Mouse (Mus musculus): Measurements from ENCODE around the gene Vps53.

Vps53 gene

DNA sequence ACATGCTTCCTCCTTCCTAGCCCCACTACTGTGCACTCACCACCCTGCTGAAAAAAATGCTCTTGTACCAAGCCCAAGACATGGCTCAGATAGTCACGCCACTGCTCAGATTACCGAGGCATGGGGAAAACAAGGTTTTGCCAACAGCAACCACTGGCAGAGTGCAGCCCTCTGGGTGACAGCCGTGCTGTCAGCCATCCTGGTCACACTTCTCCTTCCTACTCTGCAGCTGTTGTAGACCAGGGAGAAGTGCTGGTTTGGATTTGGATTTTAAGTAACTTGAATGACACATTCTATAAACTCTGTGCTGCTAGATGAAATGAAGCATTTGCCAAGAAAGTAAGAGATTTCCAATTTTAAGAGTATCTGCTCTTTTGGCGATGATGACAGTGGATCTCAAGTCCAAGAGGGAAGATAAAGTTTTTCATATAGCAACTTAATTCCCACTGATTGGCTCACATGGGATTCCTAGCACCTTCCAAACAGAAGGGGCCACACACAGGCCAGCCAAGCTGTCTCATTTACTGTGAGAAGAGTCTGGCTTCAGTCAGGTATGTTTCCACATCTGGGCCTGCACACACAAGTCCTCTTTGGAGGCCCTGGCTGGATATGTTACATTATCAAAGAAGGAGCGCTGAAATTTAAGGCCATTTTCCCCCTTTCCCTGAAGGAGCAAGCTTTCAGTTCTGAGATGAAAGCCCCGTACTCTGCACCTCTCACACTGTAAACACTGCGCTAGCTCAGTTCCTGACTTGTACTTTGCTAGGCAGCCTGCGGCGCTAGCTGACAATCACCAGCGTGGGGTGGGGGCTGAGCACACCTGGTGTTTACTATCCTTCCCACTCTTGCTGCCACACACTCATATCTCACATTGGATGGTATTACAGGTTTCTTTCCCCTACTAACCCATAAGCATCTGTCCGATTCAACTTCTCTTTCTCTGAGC lies 72.6 kb downstream of the Vps53 start:
- peak; percentile 67 for DNase-seq

DNA sequence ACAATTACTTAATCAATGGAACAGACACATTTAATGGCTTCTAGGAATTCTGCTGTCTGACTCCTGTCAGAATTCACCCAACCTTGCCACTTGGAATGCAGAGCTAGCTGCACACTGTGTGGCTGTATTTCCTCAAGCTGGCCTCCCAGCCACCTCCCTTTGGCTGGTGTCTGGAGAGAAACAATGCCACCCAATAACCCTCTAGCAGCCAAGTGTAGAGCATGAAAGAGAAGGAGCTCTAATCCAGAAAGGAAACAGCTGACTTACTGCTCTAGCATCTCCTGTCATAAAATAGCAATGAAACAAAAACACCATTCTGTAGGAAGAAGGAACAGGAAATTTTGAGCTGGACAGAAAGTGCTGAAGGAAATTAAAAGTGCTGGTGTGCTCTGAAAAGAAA lies 78.3 kb downstream of the Vps53 start:
- no peak for DNase-seq

DNA sequence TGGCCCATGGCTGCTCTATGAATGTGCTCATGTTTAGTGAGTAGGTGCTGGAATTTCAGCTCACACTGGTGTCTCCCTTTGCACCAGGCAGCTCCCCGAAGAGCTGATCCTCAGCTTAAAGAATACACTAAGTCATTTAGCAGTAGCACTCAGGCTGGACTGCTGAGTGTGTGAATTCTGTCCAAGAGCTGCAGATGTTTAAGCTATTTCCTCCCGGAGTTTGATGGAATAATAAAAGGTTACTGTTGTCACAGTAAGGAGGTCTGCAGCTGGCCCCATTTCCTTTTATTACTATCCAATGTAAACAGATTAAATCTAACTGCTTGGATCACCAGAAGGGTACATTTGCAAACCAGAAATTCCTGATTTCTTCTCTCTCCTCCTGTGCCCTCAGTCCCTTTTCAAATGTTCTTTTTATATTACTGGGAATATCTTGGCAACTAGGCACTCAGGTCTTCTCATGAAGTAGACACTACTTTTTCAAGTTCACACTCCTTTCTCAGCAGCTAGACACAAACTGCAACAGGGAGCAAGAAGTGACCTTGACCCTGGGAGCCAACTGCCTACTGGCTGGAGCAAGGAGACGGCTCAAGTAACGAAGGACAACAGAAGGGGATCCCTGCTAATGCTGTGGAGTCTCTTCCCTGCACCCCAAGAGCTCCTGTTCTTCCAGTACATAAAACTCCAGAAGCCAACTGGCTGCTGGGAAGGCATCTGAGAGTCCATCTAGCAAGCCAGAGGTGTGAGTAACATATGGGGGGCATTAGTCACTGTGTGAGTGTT lies 80.1 kb downstream of the Vps53 start:
- no peak for DNase-seq

DNA sequence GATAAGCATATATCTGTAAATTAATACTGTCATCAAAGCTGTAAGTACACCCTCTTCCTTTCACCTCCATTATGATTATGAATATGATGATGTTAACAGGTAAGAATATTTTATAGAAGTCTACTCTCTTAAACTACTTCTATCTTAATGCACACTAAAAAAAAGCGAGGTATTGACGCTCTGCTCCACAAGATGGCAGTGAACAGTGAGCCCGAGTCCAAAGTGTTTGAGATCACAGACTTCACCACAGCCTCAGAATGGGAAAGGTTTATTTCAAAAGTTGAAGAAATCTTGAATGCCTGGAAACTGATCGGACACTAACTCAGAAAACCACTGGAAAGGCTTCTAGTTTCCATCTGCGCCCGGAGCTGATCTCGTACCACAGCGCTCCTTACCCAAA lies 85.8 kb downstream of the Vps53 start:
- no peak for DNase-seq

DNA sequence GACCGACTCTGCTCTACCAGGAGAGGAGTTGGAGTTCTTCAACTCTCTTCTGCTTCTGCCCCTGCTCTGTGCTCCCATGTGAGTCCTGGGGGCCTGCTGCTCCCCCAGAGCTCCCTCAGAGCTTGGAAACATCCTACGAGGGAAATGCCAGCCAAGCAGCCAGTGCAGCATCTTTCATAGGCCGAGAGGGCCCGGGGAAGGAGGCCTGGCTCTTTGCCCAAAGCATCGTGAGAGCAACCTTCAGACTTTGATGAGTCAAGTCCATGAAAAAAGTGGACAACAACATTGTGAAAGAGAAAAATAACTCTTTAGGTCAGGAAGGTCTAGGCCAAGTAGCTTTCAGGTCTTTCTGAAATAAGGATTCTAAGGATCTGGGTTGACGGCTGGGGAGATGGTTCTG lies 89.7 kb downstream of the Vps53 start:
- no peak for DNase-seq

DNA sequence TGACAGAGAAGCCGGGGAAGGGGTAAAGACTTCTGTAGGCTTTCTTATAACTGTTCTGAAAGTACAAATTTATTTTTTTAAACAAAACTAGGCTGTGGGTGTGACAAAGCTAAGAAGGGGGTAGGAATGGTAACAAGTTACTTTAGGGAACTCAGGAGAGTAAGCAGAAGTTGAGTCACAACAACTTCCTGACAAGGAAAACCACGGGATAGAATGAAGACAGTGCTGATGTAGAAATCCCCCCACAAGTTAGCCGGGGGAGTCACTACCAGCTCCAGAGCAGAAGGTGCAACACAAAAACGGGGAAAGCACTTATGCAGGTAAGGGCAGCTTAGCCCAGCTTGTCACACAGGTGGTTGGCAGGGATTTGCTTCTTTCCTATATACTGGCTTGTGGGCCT lies 90.9 kb downstream of the Vps53 start:
- DNase-seq: no peak

DNA sequence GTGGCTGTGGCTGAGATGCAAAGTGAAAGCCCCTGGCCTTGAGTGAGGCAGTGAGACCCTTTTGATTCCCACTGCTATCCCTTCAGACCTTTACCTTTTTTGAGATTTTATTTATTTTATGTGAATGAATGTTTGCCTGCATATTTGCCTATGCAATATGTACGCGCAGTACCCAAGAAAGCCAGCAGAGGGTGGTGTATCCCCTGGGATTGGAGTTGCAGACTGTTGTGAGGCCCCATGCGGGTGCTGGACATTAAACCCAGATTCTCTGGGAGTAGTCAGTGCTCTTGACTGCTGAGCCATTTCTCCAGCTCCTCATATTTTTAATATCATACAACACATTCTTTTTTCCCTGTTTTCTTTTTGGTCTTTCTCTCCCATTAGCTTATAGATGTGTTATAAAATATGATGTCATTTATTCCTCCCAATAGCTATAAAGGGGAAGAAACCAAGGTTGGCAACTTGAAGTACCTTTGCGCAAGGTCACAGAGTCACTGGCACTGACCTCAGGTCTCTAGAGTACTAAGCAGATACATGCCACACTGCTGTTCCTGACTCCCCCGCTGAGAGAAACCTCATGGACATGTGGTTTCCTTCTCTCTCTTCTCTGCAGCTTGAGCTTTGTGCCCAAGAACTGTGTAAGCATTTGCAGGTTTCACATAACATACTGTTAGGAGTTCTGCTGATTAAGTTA lies 93.4 kb downstream of the Vps53 start:
- DNase-seq: peak; percentile 77

DNA sequence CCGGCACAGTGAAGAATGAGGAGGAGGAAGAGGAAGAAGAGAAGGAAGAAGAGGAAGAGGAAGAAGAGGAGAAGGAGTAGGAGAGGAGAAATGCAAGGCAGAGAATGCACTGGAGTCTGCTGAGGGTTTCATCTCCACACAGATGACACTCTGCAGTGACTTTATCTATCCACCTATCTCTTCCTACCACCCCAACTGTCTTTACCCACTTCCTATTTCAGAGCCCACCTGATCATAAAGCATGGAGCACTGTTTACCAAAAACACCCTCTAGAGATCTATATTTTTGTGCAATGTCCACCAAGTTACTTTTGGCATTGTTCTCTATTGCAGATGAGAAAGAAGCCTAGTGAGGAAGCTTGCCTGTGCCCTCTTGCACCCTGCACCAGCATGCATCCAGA lies 94.5 kb downstream of the Vps53 start:
- DNase-seq: no peak

DNA sequence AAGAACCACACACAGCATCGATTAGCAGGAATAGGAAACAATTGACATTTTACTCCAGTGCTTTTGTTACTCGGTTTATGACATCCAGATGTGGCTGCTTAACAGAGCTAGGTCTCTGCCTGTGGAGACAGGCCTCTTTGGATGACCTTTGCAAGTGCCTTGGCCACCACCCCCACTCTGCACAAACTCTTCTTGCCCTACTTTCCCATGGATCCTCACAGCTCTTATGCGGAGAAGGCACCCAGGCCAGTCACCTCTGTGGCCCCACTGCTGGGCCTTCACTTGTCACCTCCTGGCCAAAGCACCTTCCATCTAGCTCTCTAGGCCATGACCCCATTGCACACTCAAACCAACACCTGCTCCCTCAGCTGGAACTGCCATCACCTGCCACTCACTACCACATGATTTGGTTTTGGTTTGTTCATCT lies 95.5 kb downstream of the Vps53 start:
- no peak for DNase-seq

DNA sequence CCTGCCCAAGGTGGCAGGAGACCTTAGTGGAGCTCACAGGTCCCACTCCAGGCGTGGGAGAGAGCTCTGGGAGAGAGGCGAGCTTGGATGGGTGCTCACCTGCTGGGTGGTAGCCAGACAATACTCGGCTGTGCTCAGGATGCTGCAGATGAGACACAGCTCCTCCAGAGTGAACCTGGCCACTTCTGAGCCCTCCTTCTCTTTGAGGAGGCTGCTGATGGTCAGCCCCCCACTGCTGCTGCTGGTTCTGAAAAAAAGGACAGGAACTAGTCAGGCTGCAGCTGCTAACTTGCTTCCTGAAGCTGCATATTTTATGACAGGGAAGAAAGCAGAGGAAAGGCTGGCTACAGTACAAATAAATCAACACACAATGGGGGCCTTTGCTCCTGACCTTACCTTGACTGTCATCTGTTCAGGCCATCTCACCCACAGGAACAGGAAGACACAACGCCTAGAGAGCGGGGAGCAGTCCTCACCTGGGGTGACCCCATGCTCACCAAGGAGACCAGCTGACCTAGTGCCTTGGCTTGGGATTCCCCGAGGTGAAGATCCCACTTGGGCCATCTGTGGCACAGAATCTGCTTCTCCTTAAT lies 98.3 kb downstream of the Vps53 start:
- DNase-seq: no peak

DNA sequence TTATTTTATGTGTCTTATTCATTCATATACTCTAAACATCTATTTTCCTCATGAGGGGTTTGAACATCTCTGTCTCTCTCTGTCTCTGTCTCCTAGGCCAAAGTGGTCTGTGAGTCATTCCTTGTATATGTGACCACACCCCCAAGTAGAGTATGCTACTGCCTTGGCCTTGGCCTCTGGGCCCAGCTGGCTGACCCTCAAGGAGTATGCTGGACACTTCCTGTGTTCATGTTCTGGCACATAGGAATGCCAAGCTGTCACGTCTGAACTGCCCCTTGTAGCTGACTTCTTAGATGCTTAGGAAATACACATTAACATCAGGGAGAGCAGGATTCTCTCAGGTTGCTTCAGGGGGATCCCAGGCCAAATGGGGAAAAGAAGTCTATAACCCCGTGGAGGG lies 99.2 kb downstream of the Vps53 start:
- no peak for DNase-seq

DNA sequence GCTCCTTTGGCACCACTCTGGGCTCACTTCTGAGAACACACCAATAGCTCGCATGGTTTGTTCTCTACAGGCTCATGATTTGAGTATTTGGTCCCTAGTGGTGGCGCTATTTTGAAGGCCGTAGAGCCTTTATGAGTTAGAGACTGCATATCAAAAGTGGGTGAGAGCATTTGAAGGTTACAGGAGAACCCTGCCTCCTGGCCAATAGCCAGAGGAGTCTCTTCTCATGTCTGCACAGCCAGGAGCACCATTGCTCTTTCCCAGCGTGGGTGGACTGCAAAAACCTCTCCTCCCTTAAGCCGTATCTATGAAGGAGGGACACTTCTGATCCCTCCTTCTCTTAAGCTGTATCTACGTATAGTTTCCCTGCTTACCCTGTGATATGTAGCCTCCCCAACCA lies 102.1 kb downstream of the Vps53 start:
- no peak for DNase-seq

DNA sequence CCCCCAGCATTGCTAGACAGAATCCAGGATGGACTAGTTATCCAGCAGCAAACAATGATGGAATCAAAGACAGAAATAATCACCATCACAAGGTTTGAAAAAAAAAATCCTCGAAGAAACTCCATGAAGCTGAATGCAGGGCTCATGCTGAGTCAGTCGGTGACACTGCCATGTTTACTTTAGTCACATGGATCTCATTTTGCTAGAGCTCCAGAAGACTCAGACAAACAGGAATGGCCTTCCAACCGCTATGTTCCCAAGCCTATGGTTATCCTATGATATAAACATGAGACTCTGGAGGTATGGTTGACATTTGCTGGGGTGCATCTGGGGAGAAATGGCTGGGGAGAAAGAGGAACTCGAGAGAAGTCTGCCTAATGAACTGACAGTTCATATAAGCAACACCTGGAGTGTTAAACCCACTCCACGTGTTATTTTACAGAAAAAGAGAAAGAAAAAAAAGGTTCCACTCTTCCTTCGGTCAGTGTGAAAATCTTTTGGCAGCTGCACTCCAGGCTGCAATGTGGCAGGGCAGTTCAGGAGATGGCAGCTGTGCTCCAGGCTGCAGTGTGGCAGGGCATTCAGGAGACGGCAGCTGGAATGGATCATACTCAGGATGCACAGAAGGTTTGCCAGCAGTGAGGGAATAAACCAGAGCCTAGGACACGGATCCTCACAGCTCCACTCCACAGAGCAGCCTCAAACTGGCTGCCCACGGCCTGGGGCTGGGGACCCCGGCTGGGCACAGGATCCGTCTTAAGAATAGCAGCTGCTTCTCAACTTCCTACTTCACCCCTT lies 105.0 kb downstream of the Vps53 start:
- no peak for DNase-seq

DNA sequence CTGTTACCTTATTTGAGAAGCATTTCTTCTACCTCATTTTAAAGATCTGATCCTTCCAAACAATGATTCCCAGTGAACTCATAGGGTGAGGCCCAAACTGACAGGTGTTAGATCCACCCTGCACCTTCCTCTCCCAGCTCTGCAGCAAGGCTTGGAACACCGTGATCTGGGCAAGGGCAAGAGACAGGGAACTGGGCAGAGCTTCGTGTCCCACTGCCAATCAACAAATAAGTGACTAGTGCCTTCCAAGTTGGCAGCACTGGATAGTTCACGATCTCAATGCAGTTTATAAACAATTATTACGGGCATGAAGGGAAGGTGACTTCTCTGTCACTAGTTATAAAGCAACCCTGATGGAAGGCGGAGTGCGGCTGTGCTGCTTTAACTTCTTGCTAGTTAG lies 109.6 kb downstream of the Vps53 start:
- DNase-seq: no peak

DNA sequence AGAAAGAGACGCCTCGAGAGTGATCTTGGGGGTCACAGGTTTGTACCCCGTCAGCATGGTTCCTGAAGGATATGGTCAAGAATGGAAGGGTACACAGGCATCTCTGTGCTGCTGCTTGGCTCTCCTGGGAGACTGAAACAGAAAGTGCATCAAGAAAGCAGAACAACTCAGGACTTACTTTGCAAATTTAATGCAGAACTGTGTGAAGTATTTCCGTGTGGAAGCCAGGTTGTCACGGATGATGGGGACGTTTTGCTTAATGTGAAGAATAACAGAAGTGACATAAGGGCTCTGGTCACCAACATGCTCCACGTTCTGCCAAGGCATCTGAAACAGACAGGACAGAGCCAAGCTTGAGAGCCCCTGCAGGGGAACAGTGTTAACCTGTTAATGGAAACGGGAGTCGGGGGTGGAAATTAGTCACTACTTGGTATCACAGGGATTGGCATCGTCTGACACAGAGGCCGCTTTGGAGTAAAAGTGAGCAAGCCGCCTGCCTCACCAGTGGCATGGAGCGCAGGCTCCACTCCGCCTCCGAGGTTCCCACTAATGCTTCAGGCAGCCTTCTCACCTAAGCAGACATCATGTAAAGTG lies 112.8 kb downstream of the Vps53 start:
- DNase-seq: no peak

DNA sequence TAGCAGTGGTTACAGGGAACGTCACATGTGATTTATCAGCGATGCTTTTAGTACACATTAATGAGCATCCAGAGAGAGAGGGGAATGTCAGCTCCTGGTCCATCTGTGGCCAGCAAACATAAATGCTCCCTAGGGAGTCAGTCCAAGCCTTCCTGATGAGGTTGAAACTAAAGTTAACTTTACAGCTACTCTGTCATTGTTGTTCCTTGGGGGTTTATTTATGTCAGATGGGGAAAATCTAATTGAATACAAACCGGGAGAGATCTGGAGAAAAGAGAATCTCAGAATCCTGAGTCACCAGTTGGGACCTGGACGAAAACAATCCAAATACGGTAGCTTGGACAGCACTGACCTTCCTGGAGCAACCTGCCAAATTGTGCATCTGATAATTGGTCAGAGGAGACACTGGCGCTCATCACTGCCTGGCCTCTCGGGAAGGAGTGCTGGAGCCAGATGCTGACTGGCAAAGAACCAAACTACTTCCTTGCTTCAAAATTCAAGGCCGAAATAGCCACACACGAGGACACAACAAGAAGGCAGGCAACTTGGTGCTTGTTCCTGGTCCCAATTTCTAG lies 113.8 kb downstream of the Vps53 start:
- DNase-seq: no peak

DNA sequence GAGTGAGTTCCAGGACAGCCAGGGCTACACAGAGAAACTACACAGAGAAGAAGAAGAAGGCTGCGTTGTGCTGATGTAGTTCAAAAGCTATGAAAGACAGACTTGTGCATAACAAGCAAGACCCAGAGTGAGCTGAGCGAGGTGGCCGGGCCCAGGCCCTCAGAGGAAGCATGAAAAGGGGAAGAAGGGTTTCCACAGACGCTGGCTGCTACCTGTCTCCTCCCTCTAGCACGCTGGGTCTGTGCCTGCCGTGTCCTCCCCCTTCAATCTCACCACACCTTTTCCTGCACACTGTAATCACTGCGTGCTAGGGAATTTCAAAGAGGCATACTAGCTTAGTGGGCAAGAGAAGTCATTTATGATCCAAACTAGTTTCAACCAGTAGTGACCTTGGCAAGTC lies 115.0 kb downstream of the Vps53 start:
- DNase-seq: no peak

DNA sequence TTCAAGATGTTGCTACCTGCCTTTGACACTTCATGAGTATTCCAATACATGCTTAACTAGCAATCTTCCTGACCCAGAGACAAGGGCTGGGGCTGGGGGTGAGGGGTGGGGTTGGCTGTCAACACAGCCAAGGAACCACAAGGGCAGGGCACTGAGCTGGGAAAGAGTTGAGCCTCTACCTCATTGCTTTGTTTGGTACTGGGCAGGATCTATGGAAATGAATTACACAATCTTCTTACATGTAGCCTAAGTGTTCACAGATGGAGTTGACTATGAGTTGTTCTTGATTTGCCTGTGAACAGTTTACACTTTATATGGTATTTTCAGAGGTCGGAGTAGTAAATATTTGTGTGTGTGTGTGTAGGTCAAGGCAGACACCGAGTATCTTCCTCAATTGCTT lies 118.5 kb downstream of the Vps53 start:
- no peak for DNase-seq

DNA sequence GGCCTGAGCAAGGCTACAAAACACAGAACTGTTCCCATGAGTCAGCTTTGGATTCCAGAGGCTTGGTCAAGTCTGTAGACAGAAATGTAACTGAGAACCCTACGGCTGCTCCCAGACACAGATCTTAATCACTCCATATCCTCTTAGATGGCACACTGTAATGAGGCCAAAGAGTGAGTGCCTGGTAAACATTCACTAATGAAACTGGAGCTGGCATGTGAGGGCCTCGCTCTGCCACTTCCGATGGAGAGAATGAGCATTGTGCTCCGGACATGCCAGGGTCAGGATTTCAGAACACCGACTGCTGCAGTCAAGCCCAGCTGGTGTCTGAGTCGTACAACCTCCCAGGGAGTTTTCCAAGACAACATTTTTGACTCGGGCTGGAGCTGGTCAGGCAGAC lies 119.5 kb downstream of the Vps53 start:
- DNase-seq: no peak

DNA sequence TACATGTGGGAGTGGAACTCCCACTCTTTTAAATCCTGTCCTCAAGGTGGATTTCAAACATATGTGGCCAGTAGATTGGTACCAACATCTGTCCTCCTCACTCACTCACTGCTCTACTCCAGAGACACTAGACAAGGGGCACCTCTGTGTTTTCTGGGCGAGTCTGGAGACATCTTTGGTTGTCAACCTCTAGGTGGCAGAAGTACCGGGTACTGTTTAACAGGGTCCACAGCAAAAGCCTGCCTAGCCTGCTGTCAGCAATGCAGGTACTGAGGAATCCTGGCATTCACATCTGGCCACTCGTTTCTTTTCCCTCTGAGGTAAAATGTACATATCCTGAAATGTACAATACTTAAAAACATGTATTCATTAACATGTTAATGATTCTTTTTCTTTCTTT lies 123.0 kb downstream of the Vps53 start:
- DNase-seq: no peak

DNA sequence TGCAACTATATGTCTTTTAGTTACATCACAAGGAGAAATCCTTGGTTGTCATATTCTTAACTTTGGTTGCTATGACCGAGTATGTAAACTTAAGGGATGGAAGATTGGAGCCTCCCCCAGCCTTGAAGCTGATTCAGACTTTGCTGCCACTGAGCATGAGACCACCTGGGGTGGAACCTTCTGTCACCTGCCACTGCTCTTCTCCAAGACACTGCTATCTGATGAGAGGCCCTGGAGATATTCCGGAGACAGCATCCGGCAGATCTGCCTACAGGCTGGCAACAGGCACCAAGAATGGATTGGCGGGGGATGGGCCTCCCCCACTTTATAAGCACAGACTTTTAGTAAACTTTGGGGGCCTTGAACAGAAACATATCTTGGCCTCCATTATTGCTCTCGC lies 127.0 kb downstream of the Vps53 start:
- DNase-seq: no peak
